ENCODE assay signal across 26 mouse cellular contexts in the genomic region with DNA sequence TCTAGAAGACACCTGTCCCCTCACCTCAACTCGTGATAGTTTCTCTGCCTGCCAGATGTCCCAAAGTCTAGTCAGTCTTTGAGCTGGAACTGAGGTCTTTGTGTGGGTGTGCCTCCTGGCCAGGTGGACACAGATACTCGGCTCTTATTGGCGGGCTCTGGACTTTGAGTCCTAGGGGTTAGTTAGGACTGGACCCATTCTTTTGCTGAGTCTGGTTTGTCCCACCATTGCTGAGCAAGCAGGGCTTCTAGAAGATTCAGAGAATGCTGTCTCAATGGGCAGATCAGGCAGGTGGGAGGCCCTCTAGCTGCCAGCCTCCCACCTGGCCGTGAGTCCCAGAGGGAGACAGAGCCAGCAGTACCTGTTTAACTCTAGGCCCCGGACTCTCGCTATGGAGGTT. TPM values are rescaled to one million over a fixed set of nuclear protein-coding genes. Genes with fewer than 3 reads are reported as not detected.
A peak's percentile ranks its signal among the peaks of the same experiment; 100 is the strongest.
DNase-seq lines count a peak whose midpoint lies in the region; ATAC-seq and TF ChIP-seq lines count a peak whose summit lies in the region.
"Had no signal": no experiment of that assay in that cellular context is flagged by ENCODE, and none has a peak within 500 bp of the region (broad histone marks: within the 10 kb centered on the region; RNA-seq: fewer than 3 reads in every experiment).

No protein-coding gene starts in this region.

- ATAC-seq in kidney, embryonic 14.5 days (ENCODE audit: low FRiP score, low TSS enrichment): no peak
- ATAC-seq in intestine, embryonic 16.5 days: peak; percentile 72
- peak; percentile 88 for ATAC-seq in kidney, postnatal 0 days (replicated peaks; ENCODE audit: low FRiP score, low read depth)
- no peak for ATAC-seq in stomach, postnatal 0 days (ENCODE audit: low FRiP score, low TSS enrichment)
- no peak for ATAC-seq in forebrain, embryonic 15.5 days (replicated peaks)
- ATAC-seq: forebrain, postnatal 0 days; midbrain, embryonic 13.5 days; Patski had no signal

- H3K36me3 ChIP-seq in kidney, embryonic 14.5 days (ENCODE audit: control insufficient read depth, insufficient read depth, low read length): no peaks in the 10 kb centered on the region
- H3K36me3 ChIP-seq in intestine, embryonic 16.5 days (ENCODE audit: control insufficient read depth, insufficient read depth, low read length): no peaks in the 10 kb centered on the region
- H3K36me3 ChIP-seq in kidney, postnatal 0 days (ENCODE audit: insufficient read depth, low read length): no peaks in the 10 kb centered on the region
- H3K36me3 ChIP-seq in stomach, postnatal 0 days (ENCODE audit: control insufficient read depth, insufficient read depth, low read length): no peaks in the 10 kb centered on the region
- H3K36me3 ChIP-seq in forebrain, embryonic 15.5 days: no peaks in the 10 kb centered on the region
- H3K36me3 ChIP-seq: G1E; heart, embryonic 13.5 days; liver, embryonic 13.5 days; lung, embryonic 15.5 days; midbrain, embryonic 13.5 days; neural tube, embryonic 12.5 days had no signal

- no peak overlapping the region for H3K4me2 ChIP-seq in kidney, embryonic 14.5 days (replicated peaks; ENCODE audit: low read depth, low read length)
- no peak overlapping the region for H3K4me2 ChIP-seq in intestine, embryonic 16.5 days (ENCODE audit: low read depth, low read length)
- no peak overlapping the region for H3K4me2 ChIP-seq in kidney, postnatal 0 days (ENCODE audit: low read length)
- no peak overlapping the region for H3K4me2 ChIP-seq in stomach, postnatal 0 days (replicated peaks; ENCODE audit: low read depth)
- H3K4me2 ChIP-seq in forebrain, embryonic 15.5 days (replicated peaks): no peak overlapping the region
- H3K4me2 ChIP-seq: heart, embryonic 13.5 days; liver, embryonic 13.5 days; lung, embryonic 15.5 days; midbrain, embryonic 13.5 days; neural tube, embryonic 12.5 days had no signal

- DNase-seq in kidney, adult 18-20 months: peak; percentile 34
- DNase-seq in kidney, postnatal 0 days (ENCODE audit: low spot score): no peak
- peak; percentile 14 for DNase-seq in stomach, postnatal 0 days (ENCODE audit: low spot score)
- DNase-seq in thymus, postnatal 0 days (ENCODE audit: low spot score): no peak
- DNase-seq: adrenal gland, postnatal 36 days; cerebellum, adult 9-11 months; forebrain, postnatal 0 days; gastrocnemius, postnatal 14 days; heart, adult 18-20 months; heart, postnatal 14 days; liver, embryonic 13.5 days; lung, postnatal 36 days; thymus, adult 18-20 months; thymus, postnatal 4 days had no signal

- 85% methylated on average over 6 of the region's 6 CpGs for WGBS in kidney, embryonic 14.5 days
- 67% methylated on average over 6 of the region's 6 CpGs for WGBS in intestine, embryonic 16.5 days
- 76% methylated on average over 6 of the region's 6 CpGs for WGBS in kidney, postnatal 0 days
- WGBS in stomach, postnatal 0 days: 65% methylated on average over 6 of the region's 6 CpGs
- WGBS in forebrain, embryonic 15.5 days: 87% methylated on average over 6 of the region's 6 CpGs

- no peak overlapping the region for H3K27ac ChIP-seq in kidney, embryonic 14.5 days (ENCODE audit: low read depth, low read length)
- no peak overlapping the region for H3K27ac ChIP-seq in intestine, embryonic 16.5 days (ENCODE audit: low read length)
- H3K27ac ChIP-seq in kidney, postnatal 0 days: no peak overlapping the region
- no peak overlapping the region for H3K27ac ChIP-seq in stomach, postnatal 0 days (replicated peaks)
- no peak overlapping the region for H3K27ac ChIP-seq in forebrain, embryonic 15.5 days (replicated peaks)
- H3K27ac ChIP-seq: embryonic facial prominence, embryonic 10.5 days; heart, embryonic 13.5 days; liver, embryonic 13.5 days; lung, embryonic 15.5 days; neural tube, embryonic 12.5 days had no signal

- no peaks in the 10 kb centered on the region for H3K9me3 ChIP-seq in kidney, embryonic 14.5 days (ENCODE audit: control insufficient read depth, low read length)
- H3K9me3 ChIP-seq in intestine, embryonic 16.5 days (ENCODE audit: control insufficient read depth, low read length): no peaks in the 10 kb centered on the region
- no peaks in the 10 kb centered on the region for H3K9me3 ChIP-seq in kidney, postnatal 0 days (replicated peaks; ENCODE audit: low read length)
- H3K9me3 ChIP-seq in stomach, postnatal 0 days (ENCODE audit: control insufficient read depth, low read length): no peaks in the 10 kb centered on the region
- no peaks in the 10 kb centered on the region for H3K9me3 ChIP-seq in forebrain, embryonic 15.5 days
- H3K9me3 ChIP-seq: heart, embryonic 13.5 days; limb, embryonic 12.5 days; lung, embryonic 15.5 days; midbrain, embryonic 13.5 days; neural tube, embryonic 12.5 days had no signal

- 0 out of 2 replicates have a peak, but pooled peaks cover 2% of the 10 kb centered on the region for H3K4me1 ChIP-seq in kidney, embryonic 14.5 days (ENCODE audit: control insufficient read depth, insufficient read depth, low read length)
- peaks cover 19% of the 10 kb centered on the region for H3K4me1 ChIP-seq in intestine, embryonic 16.5 days (ENCODE audit: control insufficient read depth, insufficient read depth, low read length)
- H3K4me1 ChIP-seq in kidney, postnatal 0 days (replicated peaks; ENCODE audit: insufficient read depth, low read length): peaks cover 3% of the 10 kb centered on the region; the same call in 1 of the 2 replicates
- H3K4me1 ChIP-seq in stomach, postnatal 0 days (replicated peaks; ENCODE audit: control insufficient read depth, insufficient read depth): no peaks in the 10 kb centered on the region
- H3K4me1 ChIP-seq in forebrain, embryonic 15.5 days: peaks cover 19% of the 10 kb centered on the region
- H3K4me1 ChIP-seq: liver, embryonic 13.5 days; megakaryocyte, embryonic 14.5 days had no signal

- H3K4me3 ChIP-seq in kidney, embryonic 14.5 days (ENCODE audit: low read length): no peak overlapping the region
- H3K4me3 ChIP-seq in intestine, embryonic 16.5 days (ENCODE audit: low read length): no peak overlapping the region
- H3K4me3 ChIP-seq in kidney, postnatal 0 days (replicated peaks; ENCODE audit: low read depth, low read length): no peak overlapping the region
- no peak overlapping the region for H3K4me3 ChIP-seq in stomach, postnatal 0 days (ENCODE audit: low read depth, low read length)
- no peak overlapping the region for H3K4me3 ChIP-seq in forebrain, embryonic 15.5 days
- H3K4me3 ChIP-seq: embryonic facial prominence, embryonic 10.5 days; heart, embryonic 13.5 days; limb, embryonic 12.5 days; liver, embryonic 13.5 days; lung, embryonic 15.5 days; megakaryocyte, embryonic 14.5 days; midbrain, embryonic 13.5 days; neural tube, embryonic 12.5 days had no signal

- TF ChIP-seq EP300 in stomach, postnatal 0 days (optimal IDR thresholded peaks at IDR 0.05): no peak

- H3K9ac ChIP-seq in kidney, embryonic 14.5 days (ENCODE audit: low read depth, low read length): no peak overlapping the region
- H3K9ac ChIP-seq in intestine, embryonic 16.5 days (ENCODE audit: low read depth, low read length): no peak overlapping the region
- H3K9ac ChIP-seq in kidney, postnatal 0 days (ENCODE audit: low read depth, low read length): no peak overlapping the region
- no peak overlapping the region for H3K9ac ChIP-seq in stomach, postnatal 0 days (ENCODE audit: low read length)
- H3K9ac ChIP-seq in forebrain, embryonic 15.5 days (replicated peaks): no peak overlapping the region
- H3K9ac ChIP-seq: forebrain, postnatal 0 days; heart, embryonic 13.5 days; limb, embryonic 12.5 days; liver, embryonic 13.5 days; lung, embryonic 15.5 days; midbrain, embryonic 13.5 days had no signal

- 0 out of 2 replicates have a peak, but pooled peaks have one; percentile 11 for TF ChIP-seq CTCF in kidney, postnatal 0 days (IDR thresholded peaks at IDR 0.05; ENCODE audit: low read depth)
- TF ChIP-seq CTCF in stomach, postnatal 0 days (IDR thresholded peaks at IDR 0.05; ENCODE audit: low read depth): no peak

- no peaks in the 10 kb centered on the region for H3K27me3 ChIP-seq in kidney, embryonic 14.5 days (ENCODE audit: control insufficient read depth, insufficient read depth, low read length)
- H3K27me3 ChIP-seq in intestine, embryonic 16.5 days (replicated peaks; ENCODE audit: control insufficient read depth, insufficient read depth, low read length): no peaks in the 10 kb centered on the region
- H3K27me3 ChIP-seq in kidney, postnatal 0 days (ENCODE audit: insufficient read depth, low read length): no peaks in the 10 kb centered on the region
- no peaks in the 10 kb centered on the region for H3K27me3 ChIP-seq in stomach, postnatal 0 days (ENCODE audit: control insufficient read depth, insufficient read depth, low read length)
- H3K27me3 ChIP-seq in forebrain, embryonic 15.5 days: no peaks in the 10 kb centered on the region
- H3K27me3 ChIP-seq: heart, embryonic 13.5 days; limb, embryonic 12.5 days; liver, embryonic 13.5 days; lung, embryonic 15.5 days; midbrain, embryonic 13.5 days; neural tube, embryonic 12.5 days; Patski had no signal

RNA-seq across cellular contexts. Expression of a gene that starts 12.1 kb away (rescaled TPM):
- 31.5 and 41.1 TPM in 2 replicates for polyA plus RNA-seq in kidney, embryonic 14.5 days (2014; fragmentation: Nextera tagmentation; extraction: Ambion mirVana)
- polyA plus RNA-seq in intestine, embryonic 16.5 days (2015; fragmentation: Nextera tagmentation; extraction: Ambion mirVana): 15.0 and 15.3 TPM in 2 replicates
- polyA plus RNA-seq in kidney, postnatal 0 days (2015; fragmentation: Nextera tagmentation; extraction: Ambion mirVana): 26.6 and 27.6 TPM in 2 replicates
- polyA plus RNA-seq in stomach, postnatal 0 days (2015; fragmentation: Nextera tagmentation; extraction: Ambion mirVana): 5.8 and 6.7 TPM in 2 replicates
- polyA plus RNA-seq in forebrain, embryonic 15.5 days (2015; fragmentation: Nextera tagmentation; extraction: Ambion mirVana): 18.6 and 22.5 TPM in 2 replicates
- 1.4 and 1.7 TPM in 2 replicates for polyA plus RNA-seq in thymus, postnatal 0 days (2015; fragmentation: Nextera tagmentation; extraction: Ambion mirVana)
- polyA plus RNA-seq: G1E had no signal

Comparison
In these comparisons a context has a peak if more than half of its experiments do, and no peak if none do; other contexts are left out.
1. DNase-seq: peak in kidney, adult 18-20 months (single experiment) and stomach, postnatal 0 days (single experiment); none in kidney, postnatal 0 days (single experiment) and thymus, postnatal 0 days (single experiment).
2. ATAC-seq: peak in intestine, embryonic 16.5 days (single experiment) and kidney, postnatal 0 days (single experiment); none in kidney, embryonic 14.5 days (single experiment), stomach, postnatal 0 days (single experiment) and forebrain, embryonic 15.5 days (single experiment).